Mouse (Mus musculus): ENCODE measurements at regions not wholly inside any gene's neighbourhood (a gene's known extent, or its start where the extent isn't known, plus 50 kb on each side); places are given as distances from the start of the nearest gene placed in this dataset.

GRCm38 (mm10) chr5:119542836-119543235 lies 127.6 kb upstream of the Tbx3 start:
- H3K4me2 ChIP-seq (ENCODE audit: low read depth, low read length), result no peak overlapping the region
- DNase-seq (peak; percentile 30), ATAC-seq (no peak)
- no peak overlapping the region for H3K4me3 ChIP-seq (ENCODE audit: low read depth, low read length)
- 73% methylated on average over 11 of the region's 11 CpGs for WGBS (ENCODE audit: insufficient replicate concordance)
- H3K9me3 ChIP-seq (ENCODE audit: low read length), result no peaks in the 10 kb centered on the region
- H3K27ac ChIP-seq (ENCODE audit: low read depth), result no peak overlapping the region
- no peaks in the 10 kb centered on the region for H3K27me3 ChIP-seq (ENCODE audit: insufficient read depth, low read length)
- H3K36me3 ChIP-seq (replicated peaks; ENCODE audit: insufficient read depth, low read length), result no peaks in the 10 kb centered on the region
- TF ChIP-seq CTCF (IDR thresholded peaks at IDR 0.05; ENCODE audit: low read depth) (no peak), EP300 (IDR thresholded peaks at IDR 0.05; ENCODE audit: low read depth) (no peak)
- no peaks in the 10 kb centered on the region for H3K4me1 ChIP-seq (ENCODE audit: insufficient read depth)
- H3K9ac ChIP-seq (replicated peaks), result no peak overlapping the region

GRCm38 (mm10) chr5:119543716-119544115 lies 126.8 kb upstream of the Tbx3 start:
- no peaks in the 10 kb centered on the region for H3K36me3 ChIP-seq (replicated peaks; ENCODE audit: insufficient read depth, low read length)
- H3K27me3 ChIP-seq (ENCODE audit: insufficient read depth, low read length), result no peaks in the 10 kb centered on the region
- DNase-seq, result no peak
- H3K27ac ChIP-seq (ENCODE audit: low read depth), result no peak overlapping the region
- no peak overlapping the region for H3K4me3 ChIP-seq (ENCODE audit: low read depth, low read length)
- no peaks in the 10 kb centered on the region for H3K4me1 ChIP-seq (ENCODE audit: insufficient read depth)
- TF ChIP-seq EP300 (IDR thresholded peaks at IDR 0.05; ENCODE audit: low read depth) (no peak), CTCF (IDR thresholded peaks at IDR 0.05; ENCODE audit: low read depth) (no peak)
- ATAC-seq, result no peak
- 71% methylated on average over 6 of the region's 6 CpGs for WGBS (ENCODE audit: insufficient replicate concordance)
- no peak overlapping the region for H3K4me2 ChIP-seq (ENCODE audit: low read depth, low read length)
- no peaks in the 10 kb centered on the region for H3K9me3 ChIP-seq (ENCODE audit: low read length)
- H3K9ac ChIP-seq (replicated peaks), result no peak overlapping the region

DNA sequence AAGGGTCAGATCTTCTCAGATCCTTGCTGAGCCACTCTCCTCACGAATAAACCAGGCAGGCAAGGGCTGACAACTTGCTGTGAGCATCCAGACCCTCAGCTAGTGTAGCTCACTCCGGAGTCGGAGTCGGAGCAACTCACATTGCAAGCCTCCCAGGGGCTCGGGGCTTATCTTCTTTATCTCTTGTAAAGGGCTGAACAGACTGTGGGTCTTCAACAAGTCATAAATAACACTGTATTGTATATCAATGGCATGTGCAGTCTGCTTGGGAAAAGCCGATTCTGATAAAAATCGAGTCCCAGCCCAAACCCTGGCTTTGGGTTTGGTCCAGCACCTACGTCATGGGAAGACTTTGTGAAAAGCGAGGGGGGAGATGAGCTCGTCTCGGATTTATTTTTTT lies 125.8 kb upstream of the Tbx3 start:
- Histone ChIP-seq H3K9me3 (ENCODE audit: low read length) (no peaks in the 10 kb centered on the region), H3K4me3 (ENCODE audit: low read depth, low read length) (no peak overlapping the region), H3K36me3 (replicated peaks; ENCODE audit: insufficient read depth, low read length) (no peaks in the 10 kb centered on the region), H3K4me2 (ENCODE audit: low read depth, low read length) (no peak overlapping the region), H3K27ac (ENCODE audit: low read depth) (no peak overlapping the region), H3K27me3 (ENCODE audit: insufficient read depth, low read length) (no peaks in the 10 kb centered on the region), H3K9ac (replicated peaks) (no peak overlapping the region), H3K4me1 (ENCODE audit: insufficient read depth) (no peaks in the 10 kb centered on the region)
- 70% methylated on average over 11 of the region's 11 CpGs for WGBS (ENCODE audit: insufficient replicate concordance)
- DNase-seq, result no peak
- ATAC-seq, result no peak
- TF ChIP-seq CTCF (IDR thresholded peaks at IDR 0.05; ENCODE audit: low read depth), result no peak
- TF ChIP-seq EP300 (IDR thresholded peaks at IDR 0.05; ENCODE audit: low read depth), result no peak

DNA sequence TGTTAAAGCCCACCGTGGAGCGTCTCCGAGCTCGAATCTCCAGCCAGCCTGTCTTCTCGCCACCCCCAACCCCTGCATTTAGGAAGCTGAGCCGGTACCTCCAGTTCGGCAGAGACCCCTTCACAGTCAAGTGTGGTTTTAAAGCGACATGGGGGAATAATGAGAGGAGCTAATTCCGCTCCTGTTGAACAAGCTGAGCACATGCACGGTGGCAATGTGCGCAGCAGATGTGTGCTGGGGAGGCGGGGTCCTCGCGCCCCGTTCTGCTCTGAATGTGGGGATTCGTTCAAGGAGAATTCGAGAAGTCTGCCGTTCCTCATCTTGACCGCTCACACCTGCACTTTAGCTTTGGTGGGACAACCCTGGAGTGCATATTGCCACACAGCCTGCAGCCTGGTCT lies 123.4 kb upstream of the Tbx3 start:
- Histone ChIP-seq H3K4me1 (ENCODE audit: insufficient read depth) (no peaks in the 10 kb centered on the region), H3K9ac (replicated peaks) (no peak overlapping the region), H3K4me2 (ENCODE audit: low read depth, low read length) (no peak overlapping the region), H3K9me3 (ENCODE audit: low read length) (no peaks in the 10 kb centered on the region), H3K27ac (ENCODE audit: low read depth) (no peak overlapping the region), H3K4me3 (ENCODE audit: low read depth, low read length) (no peak overlapping the region), H3K36me3 (replicated peaks; ENCODE audit: insufficient read depth, low read length) (no peaks in the 10 kb centered on the region), H3K27me3 (ENCODE audit: insufficient read depth, low read length) (no peaks in the 10 kb centered on the region)
- DNase-seq, result no peak
- 66% methylated on average over 19 of the region's 19 CpGs for WGBS (ENCODE audit: insufficient replicate concordance)
- TF ChIP-seq EP300 (IDR thresholded peaks at IDR 0.05; ENCODE audit: low read depth), result no peak
- no peak for ATAC-seq

DNA sequence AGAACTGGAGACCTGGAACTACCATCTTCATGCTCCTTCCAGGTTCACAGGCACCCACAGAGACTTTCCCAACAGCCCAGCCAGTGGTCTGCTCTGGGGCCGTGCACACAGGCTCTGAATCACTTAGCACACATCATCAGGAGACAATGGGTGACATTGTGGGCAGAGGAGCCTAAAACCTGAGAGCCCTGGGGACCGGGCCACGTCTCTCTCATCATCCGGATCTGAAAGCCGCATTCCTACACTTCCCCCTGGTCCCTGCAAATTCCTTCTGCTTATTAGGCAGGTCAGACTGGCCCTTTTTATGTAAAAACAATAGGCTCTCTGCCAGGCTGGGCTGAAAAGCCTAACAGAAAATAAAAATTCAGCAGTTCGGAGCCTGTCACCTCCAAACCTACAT lies 119.6 kb upstream of the Tbx3 start:
- Histone ChIP-seq H3K4me3 (ENCODE audit: low read depth, low read length) (no peak overlapping the region), H3K4me2 (ENCODE audit: low read depth, low read length) (no peak overlapping the region), H3K36me3 (replicated peaks; ENCODE audit: insufficient read depth, low read length) (no peaks in the 10 kb centered on the region), H3K4me1 (ENCODE audit: insufficient read depth) (no peaks in the 10 kb centered on the region), H3K9me3 (ENCODE audit: low read length) (no peaks in the 10 kb centered on the region), H3K27me3 (ENCODE audit: insufficient read depth, low read length) (no peaks in the 10 kb centered on the region), H3K9ac (replicated peaks) (no peak overlapping the region), H3K27ac (ENCODE audit: low read depth) (no peak overlapping the region)
- ATAC-seq (no peak), DNase-seq (no peak)
- TF ChIP-seq EP300 (IDR thresholded peaks at IDR 0.05; ENCODE audit: low read depth) (no peak), CTCF (IDR thresholded peaks at IDR 0.05; ENCODE audit: low read depth) (no peak)
- WGBS (ENCODE audit: insufficient replicate concordance), result 66% methylated on average over 6 of the region's 6 CpGs

DNA sequence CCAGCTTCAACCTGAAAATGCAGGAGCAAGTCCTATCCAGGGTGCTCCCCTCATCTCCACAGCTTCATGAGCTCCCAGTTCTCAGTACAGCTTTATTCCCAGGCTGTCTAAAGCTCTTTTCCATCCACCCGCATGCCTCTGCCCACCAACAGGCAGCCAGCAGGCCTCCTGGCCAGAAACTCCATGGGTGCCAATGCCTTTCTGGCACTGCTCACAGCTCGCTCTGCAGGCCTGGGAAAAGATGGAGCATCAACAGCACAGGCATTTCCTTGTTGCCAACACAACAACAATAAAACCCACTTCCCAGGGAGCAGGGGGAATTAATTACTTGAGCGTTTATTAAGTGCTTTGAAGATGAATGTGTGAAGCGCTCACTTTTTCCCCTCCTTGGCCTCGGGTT lies 117.0 kb upstream of the Tbx3 start:
- 63% methylated on average over 5 of the region's 5 CpGs for WGBS (ENCODE audit: insufficient replicate concordance)
- Histone ChIP-seq H3K4me1 (ENCODE audit: insufficient read depth) (no peaks in the 10 kb centered on the region), H3K27me3 (ENCODE audit: insufficient read depth, low read length) (no peaks in the 10 kb centered on the region), H3K4me3 (ENCODE audit: low read depth, low read length) (no peak overlapping the region), H3K9ac (replicated peaks) (no peak overlapping the region), H3K9me3 (ENCODE audit: low read length) (no peaks in the 10 kb centered on the region), H3K36me3 (replicated peaks; ENCODE audit: insufficient read depth, low read length) (no peaks in the 10 kb centered on the region), H3K27ac (ENCODE audit: low read depth) (no peak overlapping the region), H3K4me2 (ENCODE audit: low read depth, low read length) (no peak overlapping the region)
- no peak for DNase-seq
- ATAC-seq, result no peak
- TF ChIP-seq CTCF (IDR thresholded peaks at IDR 0.05; ENCODE audit: low read depth), result no peak

- no peak overlapping the region for H3K4me2 ChIP-seq (ENCODE audit: low read depth, low read length)
- ATAC-seq (no peak), DNase-seq (no peak)
- no peak overlapping the region for H3K9ac ChIP-seq (replicated peaks)
- no peaks in the 10 kb centered on the region for H3K4me1 ChIP-seq (ENCODE audit: insufficient read depth)
- no peak overlapping the region for H3K27ac ChIP-seq (ENCODE audit: low read depth)
- no peak for TF ChIP-seq EP300 (IDR thresholded peaks at IDR 0.05; ENCODE audit: low read depth)
- no peak for TF ChIP-seq CTCF (IDR thresholded peaks at IDR 0.05; ENCODE audit: low read depth)
- WGBS (ENCODE audit: insufficient replicate concordance), result 67% methylated on average over 5 of the region's 5 CpGs
- H3K36me3 ChIP-seq (replicated peaks; ENCODE audit: insufficient read depth, low read length), result no peaks in the 10 kb centered on the region
- H3K9me3 ChIP-seq (ENCODE audit: low read length), result no peaks in the 10 kb centered on the region
- no peaks in the 10 kb centered on the region for H3K27me3 ChIP-seq (ENCODE audit: insufficient read depth, low read length)
- H3K4me3 ChIP-seq (ENCODE audit: low read depth, low read length), result no peak overlapping the region
These were observed 113.4 kb upstream of the Tbx3 start for GRCm38 (mm10) chr5:119557071-119557470.
